Comparison of ENCODE assay signal across 8 mouse cellular contexts in genomic region chr4:45527562-45528354, GRCm38 (mm10). TPM values are rescaled to one million over a fixed set of nuclear protein-coding genes. Genes with fewer than 3 reads are reported as not detected.
DNase-seq lines count a peak whose midpoint lies in the region; ATAC-seq and TF ChIP-seq lines count a peak whose summit lies in the region.

No protein-coding gene starts in this region.

- peak overlapping the region; percentile 87 for H3K4me3 ChIP-seq in gastrocnemius, adult 2 months
- H3K4me3 ChIP-seq in cortical plate, adult 2 months (ENCODE audit: insufficient read depth, low read length) = peak overlapping the region; percentile 37
- H3K4me3 ChIP-seq in hindbrain, embryonic 13.5 days = peak overlapping the region; percentile 80
- H3K4me3 ChIP-seq in liver, embryonic 11.5 days (ENCODE audit: low read depth, low read length) = peak overlapping the region; percentile 79
- H3K4me3 ChIP-seq in stomach, embryonic 16.5 days (replicated peaks; ENCODE audit: low read length) = peak overlapping the region; percentile 84

- no peak for DNase-seq in gastrocnemius, adult 2 months
- no peak for DNase-seq in gastrocnemius, adult 8-10 months (ENCODE audit: low spot score in 2 of 2)
- no peak for DNase-seq in liver, embryonic 11.5 days (ENCODE audit: low spot score)
- DNase-seq in c-Kit-positive CD71-positive TER-119-positive erythroid progenitor cells, embryonic 14.5 days (ENCODE audit: low spot score) = no peak
- DNase-seq in urinary bladder, postnatal 10 days (ENCODE audit: low spot score) = no peak

- intact Hi-C loops in gastrocnemius, adult 2 months (cut with DNase I) = loop anchor here (5.0 kb wide), 1 partner anchor 60 kb away; no protein-coding TSS in a partner anchor

- peak overlapping the region; percentile 91 for H3K4me2 ChIP-seq in hindbrain, embryonic 13.5 days
- peak overlapping the region; percentile 99 for H3K4me2 ChIP-seq in liver, embryonic 11.5 days
- H3K4me2 ChIP-seq in stomach, embryonic 16.5 days (ENCODE audit: low read depth, low read length) = peak overlapping the region; percentile 98

- H3K9ac ChIP-seq in hindbrain, embryonic 13.5 days = peak overlapping the region; percentile 89
- peak overlapping the region; percentile 83; the same call in 1 of the 2 replicates for H3K9ac ChIP-seq in liver, embryonic 11.5 days (ENCODE audit: low read depth, low read length)
- peak overlapping the region; percentile 95 for H3K9ac ChIP-seq in stomach, embryonic 16.5 days (ENCODE audit: low read length)

- H3K36me3 ChIP-seq in hindbrain, embryonic 13.5 days = no peaks in the 10 kb centered on the region
- H3K36me3 ChIP-seq in liver, embryonic 11.5 days (ENCODE audit: control insufficient read depth, insufficient read depth, low read length) = peaks cover 2% of the 10 kb centered on the region; the same call in 1 of the 2 replicates
- 0 out of 2 replicates have a peak, but pooled peaks cover 5% of the 10 kb centered on the region for H3K36me3 ChIP-seq in stomach, embryonic 16.5 days (ENCODE audit: control insufficient read depth, insufficient read depth, low read length)

- peak; percentile 52 for TF ChIP-seq CTCF in gastrocnemius, adult 2 months (IDR thresholded peaks at IDR 0.05)
- TF ChIP-seq CTCF in cortical plate, adult 2 months (IDR thresholded peaks at IDR 0.05; ENCODE audit: extremely low read depth, insufficient read depth, low read length) = peak; percentile 27; the same call in 1 of the 2 replicates

- H3K9me3 ChIP-seq in hindbrain, embryonic 13.5 days = no peaks in the 10 kb centered on the region
- H3K9me3 ChIP-seq in liver, embryonic 11.5 days (ENCODE audit: control insufficient read depth, low read length) = no peaks in the 10 kb centered on the region
- no peaks in the 10 kb centered on the region for H3K9me3 ChIP-seq in stomach, embryonic 16.5 days (replicated peaks; ENCODE audit: control insufficient read depth, low read length)

- peak overlapping the region; percentile 97 for H3K27ac ChIP-seq in gastrocnemius, adult 2 months
- H3K27ac ChIP-seq in cortical plate, adult 2 months (ENCODE audit: insufficient read depth, low read length) = no peak overlapping the region
- H3K27ac ChIP-seq in hindbrain, embryonic 13.5 days = no peak overlapping the region
- H3K27ac ChIP-seq in liver, embryonic 11.5 days (ENCODE audit: low read depth, low read length) = no peak overlapping the region
- H3K27ac ChIP-seq in stomach, embryonic 16.5 days (ENCODE audit: low read length) = no peak overlapping the region; the same call in 1 of the 2 replicates

- no peaks in the 10 kb centered on the region for H3K4me1 ChIP-seq in cortical plate, adult 2 months (ENCODE audit: control insufficient read depth, insufficient read depth, low read length)
- peaks cover 70% of the 10 kb centered on the region for H3K4me1 ChIP-seq in hindbrain, embryonic 13.5 days (replicated peaks)
- peaks cover 48% of the 10 kb centered on the region for H3K4me1 ChIP-seq in liver, embryonic 11.5 days (replicated peaks; ENCODE audit: control insufficient read depth, insufficient read depth, low read length)
- H3K4me1 ChIP-seq in stomach, embryonic 16.5 days (ENCODE audit: control insufficient read depth, insufficient read depth, low read length) = peaks cover 27% of the 10 kb centered on the region

- H3K27me3 ChIP-seq in hindbrain, embryonic 13.5 days = peaks cover 9% of the 10 kb centered on the region
- H3K27me3 ChIP-seq in liver, embryonic 11.5 days (replicated peaks; ENCODE audit: control insufficient read depth, insufficient read depth, low read length) = peaks cover 4% of the 10 kb centered on the region; the same call in 1 of the 2 replicates
- H3K27me3 ChIP-seq in stomach, embryonic 16.5 days (ENCODE audit: control insufficient read depth, insufficient read depth, low read length) = no peaks in the 10 kb centered on the region

- 98% methylated on average over 2 of the region's 2 CpGs for WGBS in hindbrain, embryonic 13.5 days
- 91% methylated on average over 2 of the region's 2 CpGs for whole genome bisulfite sequencing in liver, embryonic 11.5 days
- WGBS in stomach, embryonic 16.5 days = 83% methylated on average over 2 of the region's 2 CpGs

- TF ChIP-seq POLR2A in cortical plate, adult 2 months (IDR thresholded peaks at IDR 0.05; ENCODE audit: extremely low read depth, insufficient read depth, low read length) = no peak

- ATAC-seq in hindbrain, embryonic 13.5 days (ENCODE audit: low FRiP score) = no peak
- ATAC-seq in liver, embryonic 11.5 days (replicated peaks; ENCODE audit: low FRiP score) = no peak
- ATAC-seq in stomach, embryonic 16.5 days (ENCODE audit: insufficient read depth, low FRiP score) = no peak

RNA-seq across cellular contexts. Expression of gene Shb, which starts 4.5 kb away (rescaled TPM):
- total RNA-seq in gastrocnemius, adult 2 months (2021) = 10 to 100 TPM in 1 of 2 experiments, 1 to 10 TPM in 1; 6.5 to 10.0 TPM
- 1 to 10 TPM; 4.1 to 8.8 (median 6.6) TPM for total RNA-seq in gastrocnemius, adult 8-10 months (2022)
- polyA plus RNA-seq in cortical plate, adult 2 months (2012; rRNA removed) = 9.0 and 11.4 TPM in 2 replicates
- polyA plus RNA-seq in hindbrain, embryonic 13.5 days (2015; fragmentation: Nextera tagmentation; extraction: Ambion mirVana) = 3.8 and 5.7 TPM in 2 replicates
- 6.1 and 6.2 TPM in 2 replicates for polyA plus RNA-seq in liver, embryonic 11.5 days (2014; fragmentation: Nextera tagmentation; extraction: Ambion mirVana)
- polyA plus RNA-seq in stomach, embryonic 16.5 days (2015; fragmentation: Nextera tagmentation; extraction: Ambion mirVana) = 2.1 and 2.7 TPM in 2 replicates

Comparison
In these comparisons a context has a peak if more than half of its experiments do, and no peak if none do; other contexts are left out.
1. H3K4me3 ChIP-seq: peak in every context shown above with its lines; median percentile 87 in gastrocnemius, adult 2 months; 84 in stomach, embryonic 16.5 days; 80 in hindbrain, embryonic 13.5 days; 79 in liver, embryonic 11.5 days; 37 in cortical plate, adult 2 months.